Mouse (Mus musculus) liver, postnatal 0 days (tissue): ENCODE measurements around the gene Slc39a13.

Experiments
- CTCF ChIP-seq: sonication (generic); IDR thresholded peaks from 2 replicates; pipeline ENCODE4 v1.5.1; 2016; ENCODE audit warnings: antibody characterized with exemption, low read depth
- EP300 ChIP-seq: IDR thresholded peaks from 2 replicates; pipeline ENCODE4 v1.6.1; 2016; ENCODE audit warnings: antibody characterized with exemption, low read depth, mild to moderate bottlenecking

- no peak for TF ChIP-seq CTCF
- TF ChIP-seq EP300 = no peak
Observed at GRCm38 (mm10) chr2:91090827-91091226, 20.6 kb upstream of the Slc39a13 start.
